Mouse (Mus musculus) bone marrow macrophage, adult 2 months (primary cell): ENCODE measurements around the gene Cd72.

Experiments
- CTCF ChIP-seq: IDR thresholded peaks from 2 replicates; pipeline ENCODE4 v1.5.1; 2012; ENCODE audit warnings: low read depth, mild to moderate bottlenecking, low read length, moderate library complexity
- POLR2A ChIP-seq: IDR thresholded peaks from 2 replicates; pipeline ENCODE4 v1.6.1; 2012; ENCODE audit warnings: mild to moderate bottlenecking, low read depth, low read length, borderline replicate concordance

- no peak for TF ChIP-seq POLR2A
- TF ChIP-seq CTCF: no peak
Measured at GRCm38 (mm10) chr4:43432832-43433231, 21.6 kb downstream of the Cd72 start.
